Mouse (Mus musculus): ENCODE data around the gene Ankrd55. TPM values are rescaled to one million over a fixed set of nuclear protein-coding genes. Genes with fewer than 3 reads are reported as not detected.

Ankrd55 gene
- polyA plus RNA-seq, 1 experiment, result 10.0 TPM

DNA sequence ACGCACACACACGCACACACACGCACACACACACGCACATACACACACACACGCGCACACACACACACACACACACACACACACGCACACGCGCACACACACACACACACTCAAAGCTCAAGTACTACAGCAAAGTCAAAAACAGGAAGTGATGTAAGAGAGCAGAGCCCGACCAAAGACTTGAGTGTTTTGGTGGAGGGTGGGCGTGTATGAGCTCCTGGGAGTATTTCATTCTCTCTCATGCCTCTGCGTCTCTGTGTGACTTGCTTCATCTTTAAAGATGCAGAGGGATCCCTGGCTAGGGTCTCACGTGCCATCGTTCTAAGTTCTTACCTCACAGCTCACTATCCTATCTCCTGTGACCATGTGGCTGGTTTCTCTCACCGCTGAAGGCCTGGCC, 139.3 kb downstream of the Ankrd55 start:
- Histone ChIP-seq H3K4me3 (ENCODE audit: control insufficient read depth, low read depth, low read length) (no peak overlapping the region), H3K36me3 (ENCODE audit: control insufficient read depth, insufficient read depth, low read length) (no peaks in the 10 kb centered on the region), H3K27ac (ENCODE audit: control insufficient read depth, insufficient read depth, low read depth, low read length) (no peak overlapping the region), H3K4me1 (ENCODE audit: control insufficient read depth, insufficient read depth, low read length) (0 out of 2 replicates have a peak, but pooled peaks cover 2% of the 10 kb centered on the region), H3K27me3 (ENCODE audit: control insufficient read depth, insufficient read depth, low read length) (no peaks in the 10 kb centered on the region)
- TF ChIP-seq POLR2A (IDR thresholded peaks at IDR 0.05; ENCODE audit: control insufficient read depth, low read depth, low read length) (no peak), CTCF (IDR thresholded peaks at IDR 0.05; ENCODE audit: control insufficient read depth, insufficient read depth, insufficient replicate concordance, low read depth, low read length) (no peak)

DNA sequence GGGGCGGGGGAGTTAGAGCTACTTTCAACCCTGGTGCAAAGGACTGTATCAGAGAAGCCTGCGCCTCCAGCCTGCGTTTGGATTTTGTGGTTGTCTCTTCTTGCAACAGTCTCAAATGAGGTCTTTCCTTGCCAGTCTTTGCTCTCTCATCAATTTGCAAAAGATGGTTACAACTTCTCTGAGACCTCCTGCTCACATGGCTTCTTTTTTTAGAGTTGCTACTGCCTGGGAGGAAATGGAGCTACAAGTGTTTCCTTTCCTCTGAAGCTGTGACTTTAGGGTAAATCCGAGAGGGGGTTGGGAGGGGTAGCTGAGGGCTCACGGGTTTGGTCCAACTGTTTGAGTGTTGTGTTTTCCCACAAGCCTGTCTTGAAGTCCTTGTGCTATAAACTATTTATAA, 145.0 kb downstream of the Ankrd55 start:
- Histone ChIP-seq H3K27me3 (ENCODE audit: control insufficient read depth, insufficient read depth, low read length) (no peaks in the 10 kb centered on the region), H3K4me3 (ENCODE audit: control insufficient read depth, low read depth, low read length) (no peak overlapping the region), H3K27ac (ENCODE audit: control insufficient read depth, insufficient read depth, low read depth, low read length) (no peak overlapping the region), H3K36me3 (ENCODE audit: control insufficient read depth, insufficient read depth, low read length) (no peaks in the 10 kb centered on the region), H3K4me1 (ENCODE audit: control insufficient read depth, insufficient read depth, low read length) (peaks cover 2% of the 10 kb centered on the region; the same call in 1 of the 2 replicates)
- TF ChIP-seq CTCF (IDR thresholded peaks at IDR 0.05; ENCODE audit: control insufficient read depth, insufficient read depth, insufficient replicate concordance, low read depth, low read length) (no peak), POLR2A (IDR thresholded peaks at IDR 0.05; ENCODE audit: control insufficient read depth, low read depth, low read length) (no peak)

Other genes starting within 250 kb of the Ankrd55 start
- 3.9 and 4.0 TPM in 2 replicates for gene Il6st, start 175.6 kb downstream of the Ankrd55 start, polyA plus RNA-seq (2012; rRNA removed)

All from testis, adult 2 months (tissue).